Mouse (Mus musculus): ENCODE results near the gene Cckar. TPM values are rescaled to one million over a fixed set of nuclear protein-coding genes. Genes with fewer than 3 reads are reported as not detected.

Cckar gene
- 19.9 and 21.7 TPM in 2 replicates for polyA plus RNA-seq (2015; fragmentation: Nextera tagmentation; extraction: Ambion mirVana)

DNA sequence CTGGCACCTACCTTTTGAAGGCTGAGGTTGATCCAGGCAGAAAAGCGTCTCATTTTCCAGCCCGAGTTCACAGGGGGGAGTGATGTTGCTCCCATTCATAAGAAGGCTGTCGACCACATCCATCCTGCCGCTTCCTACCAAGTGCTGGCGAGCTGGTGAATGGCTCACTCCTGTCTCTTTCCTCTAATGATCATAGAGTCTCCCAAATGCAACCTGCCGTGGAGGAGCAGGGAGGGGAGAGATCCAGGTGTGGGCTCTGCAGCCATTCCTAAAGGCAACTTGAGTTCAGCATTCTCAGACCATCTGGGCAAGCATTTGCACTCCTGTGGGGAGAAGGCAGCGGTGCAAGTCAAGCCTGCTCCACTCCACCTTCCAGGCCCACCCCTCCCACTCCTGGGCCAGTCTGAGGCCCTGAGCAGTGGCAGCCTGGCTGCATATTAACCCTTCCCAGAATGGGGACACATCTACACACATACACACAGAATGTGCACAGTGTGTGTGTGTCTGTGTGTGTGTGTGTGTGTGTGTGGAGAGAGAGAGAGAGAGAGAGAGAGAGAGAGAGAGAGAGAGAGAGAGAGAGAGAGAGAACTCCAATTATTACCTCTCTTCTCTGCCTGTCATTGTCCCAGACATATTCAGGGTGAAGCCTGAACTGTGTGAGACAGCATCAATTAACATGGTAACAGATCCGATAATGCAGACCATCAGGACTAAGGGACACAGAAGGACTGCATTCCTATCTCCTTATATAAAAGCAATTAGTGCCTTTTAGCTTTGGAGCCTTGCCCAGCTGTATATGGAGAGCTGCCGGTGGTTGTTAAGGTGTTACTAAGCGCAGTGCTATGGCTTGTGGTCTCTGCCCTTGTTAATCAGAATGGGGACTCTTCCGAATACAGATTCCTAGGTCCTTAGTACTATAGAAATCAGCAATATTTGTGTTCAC is at the start of gene Cckar:
Cckar (minus strand) TSS at position 471 of the 943 bp plus-strand sequence.
- 42% methylated on average over 11 of the region's 11 CpGs for WGBS
- H3K36me3 ChIP-seq (ENCODE audit: control insufficient read depth, insufficient read depth, low read length), result no peaks in the 10 kb centered on the region
- no peak within 1 kb of the TSS for H3K27ac ChIP-seq (replicated peaks)
- peak; percentile 70 for DNase-seq (ENCODE audit: low spot score)
- ATAC-seq (ENCODE audit: low FRiP score, low TSS enrichment), result peak; percentile 77
- peak within 1 kb of the TSS; percentile 20 for H3K4me3 ChIP-seq (ENCODE audit: low read depth, low read length)
- no peak for TF ChIP-seq EP300 (optimal IDR thresholded peaks at IDR 0.05)
- peak; percentile 13; the same call in 1 of the 2 replicates for TF ChIP-seq CTCF (IDR thresholded peaks at IDR 0.05; ENCODE audit: low read depth)
- H3K9ac ChIP-seq (ENCODE audit: low read length), result no peak within 1 kb of the TSS
- H3K9me3 ChIP-seq (ENCODE audit: control insufficient read depth, low read length), result no peaks in the 10 kb centered on the region
- H3K27me3 ChIP-seq (ENCODE audit: control insufficient read depth, insufficient read depth, low read length), result no peaks in the 10 kb centered on the region
- H3K4me2 ChIP-seq (replicated peaks; ENCODE audit: low read depth), result peak within 1 kb of the TSS; percentile 31; the same call in 1 of the 2 replicates
- no peaks in the 10 kb centered on the region for H3K4me1 ChIP-seq (replicated peaks; ENCODE audit: control insufficient read depth, insufficient read depth)

DNA sequence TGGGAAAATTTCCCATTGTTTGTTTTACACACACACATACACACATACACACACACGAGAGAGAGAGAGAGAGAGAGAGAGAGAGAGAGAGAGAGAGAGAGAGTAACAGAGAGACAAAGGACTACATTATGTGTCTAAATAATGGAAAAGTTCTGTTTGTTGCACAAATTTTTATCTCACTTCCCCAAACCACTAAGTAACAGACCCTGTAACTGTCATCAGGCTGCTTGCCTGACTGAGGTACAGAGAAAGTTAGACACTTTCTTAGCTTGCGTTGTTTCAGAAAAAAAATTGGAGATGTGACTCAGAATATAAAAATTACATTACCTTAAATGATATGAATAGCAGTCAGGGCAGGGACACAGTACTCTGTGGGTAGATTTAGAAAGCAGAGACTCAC is 36.6 kb upstream of the Cckar start:
- ATAC-seq (ENCODE audit: low FRiP score, low TSS enrichment) (no peak), DNase-seq (ENCODE audit: low spot score) (no peak)

GRCm38 (mm10) chr5:53732933-53733332 is 25.4 kb upstream of the Cckar start:
- TF ChIP-seq CTCF (IDR thresholded peaks at IDR 0.05; ENCODE audit: low read depth), result no peak
- no peak for TF ChIP-seq EP300 (optimal IDR thresholded peaks at IDR 0.05)
- peak; percentile 23 for DNase-seq (ENCODE audit: low spot score)
- no peak overlapping the region for H3K4me2 ChIP-seq (replicated peaks; ENCODE audit: low read depth)
- no peak overlapping the region for H3K4me3 ChIP-seq (ENCODE audit: low read depth, low read length)
- WGBS, result 44% methylated on average over 10 of the region's 10 CpGs
- ATAC-seq (ENCODE audit: low FRiP score, low TSS enrichment), result no peak
- no peak overlapping the region for H3K9ac ChIP-seq (ENCODE audit: low read length)
- no peaks in the 10 kb centered on the region for H3K27me3 ChIP-seq (ENCODE audit: control insufficient read depth, insufficient read depth, low read length)
- H3K4me1 ChIP-seq (replicated peaks; ENCODE audit: control insufficient read depth, insufficient read depth), result no peaks in the 10 kb centered on the region
- no peaks in the 10 kb centered on the region for H3K9me3 ChIP-seq (ENCODE audit: control insufficient read depth, low read length)
- no peaks in the 10 kb centered on the region for H3K36me3 ChIP-seq (ENCODE audit: control insufficient read depth, insufficient read depth, low read length)
- H3K27ac ChIP-seq (replicated peaks), result no peak overlapping the region

More for the DNA sequence above, 36.6 kb upstream of the Cckar start:
- Histone ChIP-seq H3K9me3 (ENCODE audit: control insufficient read depth, low read length) (no peaks in the 10 kb centered on the region), H3K27me3 (ENCODE audit: control insufficient read depth, insufficient read depth, low read length) (no peaks in the 10 kb centered on the region), H3K4me1 (replicated peaks; ENCODE audit: control insufficient read depth, insufficient read depth) (no peaks in the 10 kb centered on the region), H3K27ac (replicated peaks) (no peak overlapping the region), H3K4me2 (replicated peaks; ENCODE audit: low read depth) (no peak overlapping the region), H3K9ac (ENCODE audit: low read length) (no peak overlapping the region), H3K4me3 (ENCODE audit: low read depth, low read length) (no peak overlapping the region), H3K36me3 (ENCODE audit: control insufficient read depth, insufficient read depth, low read length) (no peaks in the 10 kb centered on the region)
- no peak for TF ChIP-seq EP300 (optimal IDR thresholded peaks at IDR 0.05)
- TF ChIP-seq CTCF (IDR thresholded peaks at IDR 0.05; ENCODE audit: low read depth), result no peak
- 69% methylated on average over 2 of the region's 2 CpGs for WGBS

- no peaks in the 10 kb centered on the region for H3K36me3 ChIP-seq (ENCODE audit: control insufficient read depth, insufficient read depth, low read length)
- ATAC-seq (ENCODE audit: low FRiP score, low TSS enrichment), result no peak
- no peaks in the 10 kb centered on the region for H3K4me1 ChIP-seq (replicated peaks; ENCODE audit: control insufficient read depth, insufficient read depth)
- no peak for DNase-seq (ENCODE audit: low spot score)
- H3K9ac ChIP-seq (ENCODE audit: low read length), result no peak overlapping the region
- H3K9me3 ChIP-seq (ENCODE audit: control insufficient read depth, low read length), result no peaks in the 10 kb centered on the region
- 67% methylated on average over 3 of the region's 3 CpGs for WGBS
- H3K4me2 ChIP-seq (replicated peaks; ENCODE audit: low read depth), result no peak overlapping the region
- no peak overlapping the region for H3K4me3 ChIP-seq (ENCODE audit: low read depth, low read length)
- H3K27me3 ChIP-seq (ENCODE audit: control insufficient read depth, insufficient read depth, low read length), result no peaks in the 10 kb centered on the region
- H3K27ac ChIP-seq (replicated peaks), result no peak overlapping the region
- TF ChIP-seq EP300 (optimal IDR thresholded peaks at IDR 0.05), result no peak
- no peak for TF ChIP-seq CTCF (IDR thresholded peaks at IDR 0.05; ENCODE audit: low read depth)
Observed at GRCm38 (mm10) chr5:53727606-53728005, 20.1 kb upstream of the Cckar start.

DNA sequence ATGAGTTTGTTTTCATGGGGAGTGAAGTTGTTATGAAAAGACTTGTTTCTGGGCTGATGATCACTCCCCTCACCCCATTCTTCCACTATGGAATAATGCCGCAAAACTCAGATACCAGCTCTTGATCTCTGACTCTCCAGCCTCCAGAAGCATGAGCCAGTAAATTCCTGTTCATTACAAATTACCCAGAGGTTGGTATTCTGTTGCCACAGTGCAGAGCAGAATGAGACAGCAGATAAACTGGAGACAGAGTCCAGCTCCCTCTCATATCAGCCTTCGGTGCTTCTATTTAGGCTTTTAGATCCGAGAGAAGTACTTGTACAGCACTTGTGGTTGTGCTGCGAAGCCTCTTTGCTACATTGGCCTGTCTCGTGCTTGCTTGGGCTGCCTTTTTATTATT is 18.5 kb upstream of the Cckar start:
- Histone ChIP-seq H3K36me3 (ENCODE audit: control insufficient read depth, insufficient read depth, low read length) (no peaks in the 10 kb centered on the region), H3K4me1 (replicated peaks; ENCODE audit: control insufficient read depth, insufficient read depth) (no peaks in the 10 kb centered on the region), H3K9me3 (ENCODE audit: control insufficient read depth, low read length) (no peaks in the 10 kb centered on the region), H3K27me3 (ENCODE audit: control insufficient read depth, insufficient read depth, low read length) (no peaks in the 10 kb centered on the region), H3K9ac (ENCODE audit: low read length) (no peak overlapping the region), H3K4me3 (ENCODE audit: low read depth, low read length) (no peak overlapping the region), H3K4me2 (replicated peaks; ENCODE audit: low read depth) (no peak overlapping the region), H3K27ac (replicated peaks) (no peak overlapping the region)
- ATAC-seq (ENCODE audit: low FRiP score, low TSS enrichment) (no peak), DNase-seq (ENCODE audit: low spot score) (no peak)
- 69% methylated on average over 5 of the region's 5 CpGs for WGBS
- TF ChIP-seq EP300 (optimal IDR thresholded peaks at IDR 0.05), result no peak
- no peak for TF ChIP-seq CTCF (IDR thresholded peaks at IDR 0.05; ENCODE audit: low read depth)

DNA sequence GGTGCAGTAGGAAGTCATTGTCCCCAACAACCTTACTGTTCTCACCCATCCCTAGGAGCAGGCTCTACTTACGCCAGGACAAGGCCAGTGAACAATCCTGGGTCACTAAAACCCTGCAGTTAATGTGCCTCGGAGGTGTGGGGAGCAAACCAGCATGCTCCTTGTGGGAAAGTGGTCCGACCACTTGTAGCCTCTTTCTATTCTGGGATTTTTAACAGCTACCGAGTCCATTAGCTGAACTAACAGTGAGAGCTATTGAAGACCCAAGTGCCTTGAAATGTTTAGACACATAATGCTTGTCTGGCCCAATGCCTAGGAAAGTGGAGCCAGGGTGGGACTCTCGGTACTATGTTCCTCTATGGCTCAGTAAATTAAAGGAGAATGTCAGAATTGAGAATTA is 9.0 kb upstream of the Cckar start:
- ATAC-seq (ENCODE audit: low FRiP score, low TSS enrichment), result 0 out of 2 replicates have a peak, but pooled peaks have one; percentile 18

More for the DNA sequence above, 9.0 kb upstream of the Cckar start:
- no peak overlapping the region for H3K27ac ChIP-seq (replicated peaks)
- H3K9ac ChIP-seq (ENCODE audit: low read length), result no peak overlapping the region
- no peak for TF ChIP-seq EP300 (optimal IDR thresholded peaks at IDR 0.05)
- no peak for TF ChIP-seq CTCF (IDR thresholded peaks at IDR 0.05; ENCODE audit: low read depth)
- H3K27me3 ChIP-seq (ENCODE audit: control insufficient read depth, insufficient read depth, low read length), result no peaks in the 10 kb centered on the region
- H3K4me1 ChIP-seq (replicated peaks; ENCODE audit: control insufficient read depth, insufficient read depth), result no peaks in the 10 kb centered on the region
- no peak overlapping the region for H3K4me2 ChIP-seq (replicated peaks; ENCODE audit: low read depth)
- WGBS, result 30% methylated on average over 5 of the region's 5 CpGs
- no peak for DNase-seq (ENCODE audit: low spot score)
- H3K9me3 ChIP-seq (ENCODE audit: control insufficient read depth, low read length), result no peaks in the 10 kb centered on the region
- no peak overlapping the region for H3K4me3 ChIP-seq (ENCODE audit: low read depth, low read length)
- H3K36me3 ChIP-seq (ENCODE audit: control insufficient read depth, insufficient read depth, low read length), result no peaks in the 10 kb centered on the region

All from stomach, postnatal 0 days (tissue).